Mouse (Mus musculus) liver, adult 2 months (tissue): ENCODE data around the gene Dnah14. TPM values are rescaled to one million over a fixed set of nuclear protein-coding genes. Genes with fewer than 3 reads are reported as not detected.

Experiments
- DNase-seq: peaks from one replicate; pipeline ENCODE4 v3.0.0-alpha.2; 2011; ENCODE audit warnings: low read depth, low spot score; ENCODE audit errors: extremely low read depth
- H3K27ac ChIP-seq: fragments of 200-500 bp; replicated peaks from 2 replicates; pipeline ENCODE4 v1.5.1; 2012; ENCODE audit warnings: low read depth, mild to moderate bottlenecking, control low read depth, inconsistent platforms, low read length; ENCODE audit not compliant: insufficient read depth
- H3K27me3 ChIP-seq: fragments of 200-500 bp; 2 replicates; pipeline ENCODE4 v1.6.1; 2012; ENCODE audit warnings: mild to moderate bottlenecking, moderate library complexity, low read length, inconsistent platforms; ENCODE audit not compliant: control insufficient read depth, insufficient read depth
- H3K36me3 ChIP-seq: fragments of 200-500 bp; 2 replicates; pipeline ENCODE4 v1.6.1; 2012; ENCODE audit warnings: low read length, inconsistent platforms; ENCODE audit not compliant: control insufficient read depth, insufficient read depth
- H3K4me1 ChIP-seq: fragments of 200-500 bp; 2 replicates; pipeline ENCODE4 v1.6.1; 2011; ENCODE audit warnings: low read length; ENCODE audit not compliant: control insufficient read depth, insufficient read depth
- H3K4me3 ChIP-seq: fragments of 200-500 bp; 2 replicates; pipeline ENCODE4 v1.5.1; 2011; ENCODE audit warnings: low read depth, mild to moderate bottlenecking, control low read depth, low read length, moderate library complexity; ENCODE audit not compliant: insufficient read depth
- H3K79me2 ChIP-seq: fragments of 200-500 bp; 2 replicates; pipeline ENCODE4 v1.6.1; 2012; ENCODE audit warnings: inconsistent platforms, mild to moderate bottlenecking, low read length, moderate library complexity; ENCODE audit not compliant: control insufficient read depth, insufficient read depth
- H3K9ac ChIP-seq: fragments of 200-500 bp; 2 replicates; pipeline ENCODE4 v1.6.1; 2012; ENCODE audit warnings: low read depth, mild to moderate bottlenecking, control low read depth, inconsistent platforms, low read length
- CTCF ChIP-seq: fragments of 200-500 bp; IDR thresholded peaks from 2 replicates; pipeline ENCODE4 v1.5.1; 2011; ENCODE audit warnings: low read depth, low read length, control low read depth
- POLR2A ChIP-seq: fragments of 200-500 bp; IDR thresholded peaks from 2 replicates; pipeline ENCODE4 v1.6.1; 2011; ENCODE audit warnings: low read length, control low read depth; ENCODE audit not compliant: insufficient read depth; ENCODE audit errors: extremely low read depth
- WGBS: fragments of 180-500 bp; shearing (Covaris S2); methylation state at CpG from one replicate; pipeline ENCODE4 v1.1.7; 2018; 5-methylcytosine and 5-hydroxymethylcytosine counted together
- polyA plus RNA-seq: library from polyadenylated mRNA; depleted of rRNA; stranded (reverse); fragments of >200 nt; gene quantifications from 2 replicates; pipeline ENCODE4 v1.2.3, GENCODE M21; 2012
- total RNA-seq: library from RNA; depleted of rRNA; stranded (reverse); fragments of >200 nt; gene quantifications from 2 replicates; pipeline ENCODE4 v1.2.3, GENCODE M21; 2014

Dnah14 gene
- total and polyA plus RNA-seq, 2 experiments, result not detected

DNA sequence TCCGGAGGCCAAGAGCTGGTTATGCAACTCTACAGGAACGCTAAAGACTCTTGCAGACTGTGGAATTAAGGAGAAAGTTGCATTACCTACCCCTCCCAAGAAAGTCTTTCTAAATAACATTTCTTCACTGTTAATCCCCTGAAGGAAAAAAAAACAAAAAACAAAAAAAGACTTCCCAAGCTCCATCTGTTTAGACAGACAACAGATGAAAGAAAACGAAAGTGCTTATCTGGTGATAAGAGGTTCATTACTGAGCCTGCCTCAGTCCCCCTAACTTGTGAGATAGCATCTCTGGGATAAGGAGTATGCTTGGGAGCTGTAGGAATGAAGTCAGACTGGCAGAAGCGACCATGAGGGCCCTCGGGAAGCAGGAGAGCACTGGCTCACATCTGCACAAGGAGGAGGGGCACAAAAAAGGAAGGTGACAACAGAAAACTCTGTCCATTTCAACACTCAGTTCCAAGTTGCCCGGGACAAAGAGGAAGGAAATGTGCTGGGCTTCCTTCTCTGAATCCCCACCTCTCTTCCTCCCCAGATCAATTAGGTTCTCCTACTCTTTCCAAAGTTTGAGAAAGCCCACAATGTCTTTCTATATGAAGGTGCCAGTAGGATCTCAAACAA is 263.5 kb downstream of the Dnah14 start:
- peaks cover 8% of the 10 kb centered on the region for H3K79me2 ChIP-seq
- H3K27ac ChIP-seq, result no peak overlapping the region
- H3K4me1 ChIP-seq, result peaks cover 8% of the 10 kb centered on the region; the same call in 1 of the 2 replicates
- H3K4me3 ChIP-seq, result no peak overlapping the region
- H3K27me3 ChIP-seq, result no peaks in the 10 kb centered on the region
- TF ChIP-seq CTCF (no peak), POLR2A (no peak)
- no peak for DNase-seq
- no peak overlapping the region for H3K9ac ChIP-seq
- 31% methylated on average over 6 of the region's 6 CpGs for WGBS
- peaks cover 14% of the 10 kb centered on the region; the same call in 1 of the 2 replicates for H3K36me3 ChIP-seq

DNA sequence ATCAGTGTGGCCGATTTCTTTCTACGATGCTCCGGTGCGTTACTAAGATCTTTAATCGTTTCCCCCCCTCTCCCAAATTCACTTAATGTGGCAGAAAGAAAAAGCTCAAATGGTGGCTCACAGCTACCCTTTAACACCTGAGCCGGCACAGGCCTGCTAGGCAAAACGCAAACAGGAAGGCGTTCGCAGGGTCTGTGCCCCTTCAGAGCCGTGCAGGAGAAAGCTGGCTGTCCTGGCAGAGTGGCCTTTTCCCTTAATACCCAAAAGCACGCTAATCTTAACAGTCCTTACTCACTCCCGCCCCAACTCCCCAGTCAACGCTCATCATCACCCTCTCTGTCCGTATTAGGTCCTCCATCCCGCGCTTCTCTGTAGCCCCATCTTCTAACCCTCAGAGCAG is 265.0 kb downstream of the Dnah14 start:
- H3K4me1 ChIP-seq, result peaks cover 8% of the 10 kb centered on the region; the same call in 1 of the 2 replicates
- H3K9ac ChIP-seq, result peak overlapping the region; percentile 85
- TF ChIP-seq POLR2A, result no peak
- no peak for TF ChIP-seq CTCF
- WGBS, result 4% methylated on average over 16 of the region's 16 CpGs
- H3K79me2 ChIP-seq, result peaks cover 8% of the 10 kb centered on the region
- H3K4me3 ChIP-seq, result peak overlapping the region; percentile 73
- H3K27ac ChIP-seq, result peak overlapping the region; percentile 83
- peaks cover 5% of the 10 kb centered on the region; the same call in 1 of the 2 replicates for H3K36me3 ChIP-seq
- DNase-seq, result no peak
- no peaks in the 10 kb centered on the region for H3K27me3 ChIP-seq

DNA sequence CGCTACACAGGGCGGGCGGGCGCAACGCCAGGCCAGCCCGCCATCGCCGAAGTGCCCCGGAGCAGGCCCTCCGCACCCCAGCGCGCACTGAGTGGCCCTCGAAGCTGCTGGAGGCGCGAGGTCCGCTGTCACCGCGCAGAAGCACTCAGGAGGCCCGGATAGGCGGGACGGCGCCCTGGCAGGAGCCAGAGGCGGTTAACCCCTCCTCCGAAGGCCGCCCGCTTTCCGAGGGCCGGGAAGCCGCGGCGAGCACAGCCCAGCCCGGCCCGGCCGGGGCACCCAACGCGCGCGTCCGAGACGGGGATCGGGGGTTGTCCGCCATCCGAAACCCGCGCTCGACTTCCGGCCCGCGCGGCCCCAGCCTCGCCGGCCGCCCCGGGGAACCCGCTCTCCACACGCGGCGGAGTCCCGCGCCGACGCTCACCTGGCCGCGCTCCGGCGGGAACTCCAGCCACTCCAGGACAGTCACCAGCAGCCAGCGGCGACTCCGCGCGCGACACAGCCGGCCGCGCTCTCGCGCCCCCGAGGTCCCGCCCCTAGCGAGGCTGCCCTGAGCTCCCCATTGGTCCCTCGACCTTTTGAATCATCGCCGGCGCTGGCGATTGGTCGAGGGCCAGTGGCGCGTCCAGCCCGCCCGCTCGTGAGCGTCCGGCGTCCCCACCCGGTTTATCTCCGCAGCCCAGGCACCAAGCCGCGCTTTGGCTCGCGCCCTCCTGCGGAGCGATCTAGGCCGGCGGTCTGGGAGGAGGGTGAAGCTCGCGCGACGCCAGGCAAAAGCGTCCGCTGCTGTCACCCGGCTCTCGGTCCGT is 265.7 kb downstream of the Dnah14 start:
- H3K36me3 ChIP-seq, result 0 out of 2 replicates have a peak, but pooled peaks cover 2% of the 10 kb centered on the region
- peak; percentile 11; the same call in 1 of the 2 replicates for TF ChIP-seq CTCF
- TF ChIP-seq POLR2A, result peak; percentile 61
- under 1% methylated on average over 112 of the region's 113 CpGs for WGBS
- DNase-seq, result peak; percentile 84
- peaks cover 8% of the 10 kb centered on the region; the same call in 1 of the 2 replicates for H3K4me1 ChIP-seq
- peak overlapping the region; percentile 83 for H3K27ac ChIP-seq
- peak overlapping the region; percentile 73 for H3K4me3 ChIP-seq
- H3K27me3 ChIP-seq, result no peaks in the 10 kb centered on the region
- peaks cover 8% of the 10 kb centered on the region for H3K79me2 ChIP-seq
- peak overlapping the region; percentile 85 for H3K9ac ChIP-seq

DNA sequence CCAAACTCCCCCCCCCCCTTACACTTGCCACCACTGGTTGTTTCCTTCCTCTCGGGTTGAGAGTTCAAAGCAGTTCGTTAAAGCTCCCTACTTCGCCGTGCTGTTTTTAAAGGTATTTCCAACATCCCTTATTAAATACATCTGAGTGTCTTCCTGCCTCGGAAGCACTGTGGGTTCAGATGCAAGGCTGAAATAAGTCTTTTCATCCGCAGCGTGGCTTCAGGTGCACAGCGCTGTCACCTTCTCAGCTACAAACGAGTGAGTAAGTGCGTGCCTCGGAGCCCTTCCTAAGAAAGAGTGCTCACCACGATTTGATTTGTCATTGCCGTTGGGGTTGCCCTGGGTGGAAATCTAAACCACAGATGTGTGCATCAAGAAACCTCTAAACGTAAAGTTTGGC is 266.4 kb downstream of the Dnah14 start, which contains the start of gene Lbr:
Gene Lbr, minus strand, starts transcription at position 266 of the 400 bp plus-strand sequence.
- TF ChIP-seq CTCF (no peak), POLR2A (no peak)
- Histone ChIP-seq H3K9ac (peak within 1 kb of the TSS; percentile 85), H3K27me3 (no peaks in the 10 kb centered on the region), H3K4me1 (peaks cover 8% of the 10 kb centered on the region; the same call in 1 of the 2 replicates), H3K79me2 (peaks cover 7% of the 10 kb centered on the region), H3K36me3 (no peaks in the 10 kb centered on the region), H3K4me3 (peak within 1 kb of the TSS; percentile 73), H3K27ac (peak within 1 kb of the TSS; percentile 83)
- peak; percentile 30 for DNase-seq
- WGBS, result 4% methylated on average over 14 of the region's 14 CpGs

DNA sequence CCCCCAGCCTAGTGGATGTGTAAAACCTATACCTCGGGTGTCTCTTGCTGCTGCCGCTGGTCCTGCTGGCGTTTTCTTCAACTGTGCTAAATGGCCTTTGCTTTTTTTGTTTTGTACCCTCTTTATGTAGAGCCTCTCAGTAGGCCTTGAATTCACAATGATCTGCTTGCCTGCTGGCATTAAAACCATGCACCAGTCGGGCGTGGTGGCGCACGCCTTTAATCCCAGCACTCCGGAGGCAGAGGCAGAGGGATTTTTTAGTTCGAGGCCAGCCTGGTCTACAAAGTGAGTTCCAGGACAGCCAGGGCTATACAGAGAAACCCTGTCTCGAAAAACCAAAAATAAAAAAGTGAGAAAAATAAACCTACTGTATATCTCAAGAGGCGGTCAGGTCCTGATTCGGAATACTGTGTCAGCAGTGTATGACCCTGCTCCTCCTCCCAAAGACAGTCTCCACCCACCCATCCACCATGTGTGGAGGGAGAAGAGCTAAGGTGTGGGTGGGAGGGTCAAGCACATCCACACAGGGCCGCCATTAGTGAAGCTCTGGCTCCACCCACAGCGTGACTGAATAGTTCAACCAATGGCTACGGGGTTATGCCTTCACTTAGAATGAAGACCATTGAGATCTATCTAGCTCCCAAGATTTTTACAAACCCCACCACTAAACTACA is 268.7 kb downstream of the Dnah14 start:
- H3K36me3 ChIP-seq, result no peaks in the 10 kb centered on the region
- H3K79me2 ChIP-seq, result no peaks in the 10 kb centered on the region
- H3K9ac ChIP-seq, result no peak overlapping the region
- H3K27me3 ChIP-seq, result no peaks in the 10 kb centered on the region
- peaks cover 6% of the 10 kb centered on the region; the same call in 1 of the 2 replicates for H3K4me1 ChIP-seq
- H3K27ac ChIP-seq, result no peak overlapping the region
- WGBS, result 89% methylated on average over 15 of the region's 15 CpGs
- DNase-seq, result no peak
- no peak overlapping the region for H3K4me3 ChIP-seq
- no peak for TF ChIP-seq CTCF
- TF ChIP-seq POLR2A, result no peak
